Mouse (Mus musculus): ENCODE data around the gene Ckmt2.
A peak's percentile ranks its signal among the peaks of the same experiment; 100 is the strongest.

Ckmt2 gene

DNA sequence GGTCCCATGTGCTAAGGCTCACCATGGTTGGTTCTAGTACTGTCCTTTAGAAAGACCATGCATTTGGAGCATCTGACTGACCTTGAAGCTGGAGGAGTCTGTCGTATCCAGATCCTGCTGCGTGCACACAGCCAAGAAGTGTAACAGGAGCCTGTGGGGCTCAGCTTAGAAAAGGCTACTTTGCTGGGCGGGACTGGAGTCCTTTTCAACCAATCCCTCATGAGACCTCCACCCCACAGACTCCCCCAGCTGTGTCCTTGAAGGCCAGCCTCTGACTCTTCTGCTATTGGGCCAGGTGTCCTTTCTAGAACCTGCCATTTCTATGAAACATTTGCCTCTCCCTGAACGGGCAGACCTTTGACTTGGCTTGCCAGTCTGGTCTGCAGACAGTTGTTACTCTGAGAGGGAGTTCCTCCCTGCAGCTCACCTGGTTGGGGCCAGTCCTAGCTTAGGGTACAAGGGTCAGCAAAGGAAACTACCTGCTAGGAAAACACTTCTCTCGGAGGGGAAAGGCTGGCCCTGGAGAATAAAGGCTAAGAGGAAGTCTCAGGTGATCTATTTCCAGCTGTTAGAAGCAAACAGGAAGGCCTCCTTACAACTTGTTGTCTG lies at the start of gene Ckmt2:
Gene Ckmt2, minus strand, starts transcription at position 145 of the 609 bp plus-strand sequence.
- no peak for DNase-seq (ENCODE audit: low spot score)

DNA sequence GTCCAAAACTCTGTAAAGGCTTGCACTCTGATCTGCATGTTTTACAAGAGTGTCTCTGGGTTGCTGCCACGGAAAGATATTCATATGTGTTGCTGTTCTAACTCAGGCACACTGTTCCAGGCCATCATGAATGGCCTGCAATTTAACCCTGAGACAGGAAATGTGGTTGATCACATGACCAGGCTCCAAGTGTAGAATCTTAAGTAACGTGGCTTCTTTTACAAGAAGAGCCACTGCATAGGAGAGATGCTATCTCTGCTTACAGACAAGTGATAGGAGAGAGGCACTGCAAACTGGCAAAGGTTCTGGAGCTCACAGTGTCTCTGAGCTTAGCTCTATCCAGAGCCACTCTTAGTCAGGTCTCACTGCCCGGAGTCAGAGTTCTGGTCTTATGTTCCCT lies 44.3 kb upstream of the Ckmt2 start:
- no peak for DNase-seq (ENCODE audit: low spot score)

DNA sequence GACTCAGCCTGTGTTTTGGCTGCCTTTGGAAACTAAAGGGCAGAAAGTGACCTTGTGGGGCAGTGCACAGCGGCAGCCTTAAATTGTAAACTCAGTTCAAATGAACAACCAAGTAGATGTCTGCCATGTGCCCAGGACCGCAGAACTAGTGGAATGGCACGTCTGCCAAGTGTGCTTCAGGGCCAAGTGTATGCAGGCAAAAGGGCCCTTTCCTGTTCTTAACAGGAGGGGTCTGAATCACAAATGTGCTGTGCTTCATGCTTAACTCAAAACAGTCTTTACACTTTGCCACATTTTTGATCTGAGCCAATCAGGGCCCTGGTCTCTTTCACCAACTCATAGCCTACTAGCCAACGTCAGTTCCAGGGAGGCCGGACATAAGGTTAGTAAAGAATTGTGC lies 42.1 kb upstream of the Ckmt2 start:
- peak; percentile 12 for DNase-seq (ENCODE audit: low spot score)

DNA sequence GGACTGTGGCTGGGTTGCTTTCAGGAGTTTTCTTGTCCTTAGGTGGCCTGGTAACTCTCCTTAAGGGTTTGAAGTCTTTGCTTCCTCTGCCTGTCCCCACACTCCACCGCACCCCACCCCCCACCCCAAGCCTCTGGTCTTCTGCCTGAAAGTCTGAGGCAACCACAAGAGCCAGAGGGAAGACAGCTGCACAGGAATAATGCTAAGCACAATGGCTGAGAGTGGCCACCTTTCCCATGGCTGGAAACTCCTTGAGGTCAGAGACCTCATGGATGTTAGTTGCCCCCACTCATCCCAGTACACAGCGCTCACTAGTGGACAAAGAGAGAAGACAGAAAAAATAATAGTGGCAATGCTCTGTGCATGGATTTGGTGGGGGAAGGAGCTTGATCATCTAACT lies 41.1 kb upstream of the Ckmt2 start:
- no peak for DNase-seq (ENCODE audit: low spot score)

DNA sequence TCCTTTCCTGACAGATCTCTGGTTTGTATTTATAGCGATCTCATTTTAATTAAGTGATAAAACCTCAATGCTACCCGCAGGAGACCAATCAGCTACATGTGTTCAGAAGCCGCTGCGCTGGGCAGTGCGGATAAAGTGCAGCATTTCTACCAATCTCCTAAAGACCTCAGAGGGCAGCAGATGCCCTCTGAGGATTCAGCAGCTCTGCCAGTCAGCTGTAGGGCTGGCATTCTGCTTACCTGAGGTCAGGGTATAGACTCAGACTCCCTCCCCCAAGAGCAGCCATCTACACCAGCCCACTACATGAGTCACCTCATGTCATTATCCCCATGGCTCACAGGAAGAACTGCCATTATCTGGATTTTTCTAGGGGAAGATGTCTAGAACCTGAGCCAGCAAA lies 39.6 kb upstream of the Ckmt2 start:
- no peak for DNase-seq (ENCODE audit: low spot score)

DNA sequence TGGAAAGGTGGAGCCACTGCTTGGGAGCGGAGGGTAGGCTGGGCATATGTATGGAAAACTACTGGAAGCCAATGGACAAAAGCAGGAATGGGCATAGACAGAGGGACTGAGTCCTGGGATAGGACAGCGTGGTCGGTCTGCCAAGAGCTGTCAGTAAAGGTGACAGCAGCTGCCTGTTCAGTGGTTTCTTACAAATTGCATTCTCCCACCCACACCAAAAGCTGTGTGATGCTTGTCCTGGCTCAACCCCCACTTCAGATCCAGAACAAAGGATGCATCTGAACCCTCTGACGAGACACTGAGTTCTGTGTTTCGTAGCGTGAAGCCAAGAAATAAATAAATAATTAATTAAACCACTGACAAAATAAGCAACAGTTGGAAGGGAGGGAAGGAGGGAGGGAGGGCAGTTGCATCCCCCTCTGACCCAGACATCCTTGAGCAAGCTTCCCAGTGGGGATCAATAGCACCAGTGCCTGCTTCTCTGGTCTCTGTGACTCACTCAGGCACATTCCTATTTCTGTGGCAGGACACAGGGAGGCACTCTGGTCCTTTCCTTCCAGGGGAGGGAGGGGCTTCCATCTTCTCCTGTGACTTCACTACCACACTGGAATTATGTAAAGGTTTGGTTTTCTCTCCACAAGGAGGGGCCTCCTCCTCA lies 39.0 kb upstream of the Ckmt2 start:
- no peak for DNase-seq (ENCODE audit: low spot score)

DNA sequence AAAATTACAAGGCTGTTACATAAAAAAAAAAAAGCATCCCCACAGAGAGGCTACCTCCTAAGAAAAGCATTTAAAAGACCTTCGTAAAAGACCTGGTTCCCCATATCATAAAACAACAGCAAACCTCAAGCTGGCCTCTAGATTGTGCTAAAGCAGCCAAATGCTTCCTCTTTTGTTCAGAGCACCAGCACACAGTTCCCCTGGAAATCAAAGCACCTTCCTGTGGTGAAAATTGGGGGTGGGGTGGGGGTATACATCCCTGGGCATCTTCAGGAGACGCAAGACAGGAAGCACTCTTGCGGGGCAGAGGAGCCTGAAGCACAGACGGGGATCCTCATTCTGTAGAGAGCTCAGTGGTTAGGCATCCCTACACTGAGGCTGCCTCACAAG lies 38.5 kb upstream of the Ckmt2 start:
- DNase-seq (ENCODE audit: low spot score): no peak

DNA sequence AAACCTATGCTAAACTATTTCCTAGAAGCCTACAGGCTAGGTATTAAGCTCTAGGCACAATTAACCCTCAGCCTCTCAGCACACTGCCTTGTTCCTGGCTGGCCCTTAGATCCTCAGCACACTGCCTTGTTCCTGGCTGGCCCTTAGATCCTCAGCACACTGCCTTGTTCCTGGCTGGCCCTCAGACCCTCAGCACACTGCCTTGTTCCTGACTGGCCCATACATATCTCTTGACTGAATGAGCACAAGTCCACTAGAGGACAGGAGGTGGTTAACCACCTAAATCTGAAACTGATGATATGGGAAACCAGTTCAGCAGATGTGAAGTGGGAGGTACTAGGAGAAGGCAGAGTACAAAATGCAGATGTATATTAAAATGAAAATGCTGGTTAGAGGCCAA lies 35.0 kb upstream of the Ckmt2 start:
- DNase-seq (ENCODE audit: low spot score): no peak

DNA sequence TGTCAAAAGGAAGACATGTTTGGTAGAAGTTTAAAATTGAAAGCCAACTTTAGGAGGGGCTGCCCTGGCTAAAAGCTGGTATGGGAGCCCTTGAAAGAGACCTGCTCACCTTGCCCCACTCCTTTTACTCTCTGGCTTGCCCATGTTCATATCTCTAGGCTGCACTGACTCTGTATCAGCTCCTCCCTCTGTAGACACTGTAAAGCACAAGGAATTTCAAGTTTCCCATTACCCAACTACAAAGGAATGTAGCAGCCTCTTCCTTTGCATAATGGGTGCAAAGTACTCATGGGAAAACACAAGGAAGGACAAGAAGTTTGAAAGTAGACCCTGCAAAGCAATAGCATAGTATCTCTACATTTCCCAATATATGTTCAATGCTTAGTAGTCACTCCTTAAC lies 34.5 kb upstream of the Ckmt2 start:
- DNase-seq (ENCODE audit: low spot score): no peak

DNA sequence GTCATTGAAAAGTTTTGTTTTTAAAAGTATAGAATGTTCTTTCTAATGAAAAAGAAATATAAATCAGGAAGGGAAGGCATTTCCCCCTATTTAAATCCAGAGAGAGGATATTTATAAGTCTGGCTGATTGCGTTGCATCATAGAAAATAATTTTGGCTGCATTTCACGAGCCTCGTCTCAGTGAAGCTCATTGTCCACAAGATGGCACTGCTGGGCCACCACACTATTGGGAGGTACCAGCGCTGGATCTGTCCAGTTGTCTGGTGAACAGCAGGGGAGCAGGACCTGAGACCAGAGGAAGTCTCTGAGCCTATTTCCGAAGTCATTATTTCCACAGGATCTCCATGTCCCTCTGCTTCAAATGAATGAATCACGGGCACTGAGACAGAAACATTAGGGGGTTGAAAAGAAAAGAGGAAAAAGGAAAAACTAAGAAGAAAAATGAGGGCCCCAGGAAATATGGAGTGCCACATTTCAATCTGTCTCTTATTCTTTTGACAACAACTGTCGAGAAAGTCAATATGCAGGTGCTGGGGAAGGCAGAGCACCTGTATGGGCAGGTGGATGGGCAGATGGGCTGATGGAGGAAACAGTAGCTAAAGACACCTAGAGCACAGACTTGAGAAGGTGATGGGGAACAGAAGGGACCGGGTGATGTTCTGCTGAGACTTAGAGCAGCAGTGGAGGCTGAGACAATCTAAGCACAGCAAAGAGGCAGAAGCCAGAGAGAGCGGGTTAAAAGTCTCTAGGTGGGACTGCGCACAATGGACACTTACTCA lies 31.7 kb upstream of the Ckmt2 start:
- DNase-seq (ENCODE audit: low spot score): peak; percentile 69

DNA sequence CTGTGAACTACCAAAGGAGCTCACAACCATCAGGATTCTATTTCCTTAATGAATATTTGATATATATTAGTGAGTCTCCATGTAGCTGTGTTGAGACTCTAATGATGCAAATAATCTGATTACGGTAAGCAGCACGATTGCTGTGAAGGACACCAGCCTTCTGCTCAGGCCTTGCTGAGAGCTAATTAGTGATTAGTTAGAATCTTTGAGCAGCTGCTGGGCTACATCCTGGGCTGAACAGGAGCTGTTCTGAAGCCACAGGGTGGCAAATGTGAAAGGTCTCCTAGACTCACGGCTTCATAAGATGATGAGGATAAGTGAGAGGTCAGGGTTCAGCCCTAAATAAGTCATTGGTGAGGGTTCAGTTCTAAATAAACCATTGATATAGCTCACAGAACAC lies 29.7 kb upstream of the Ckmt2 start:
- no peak for DNase-seq (ENCODE audit: low spot score)

DNA sequence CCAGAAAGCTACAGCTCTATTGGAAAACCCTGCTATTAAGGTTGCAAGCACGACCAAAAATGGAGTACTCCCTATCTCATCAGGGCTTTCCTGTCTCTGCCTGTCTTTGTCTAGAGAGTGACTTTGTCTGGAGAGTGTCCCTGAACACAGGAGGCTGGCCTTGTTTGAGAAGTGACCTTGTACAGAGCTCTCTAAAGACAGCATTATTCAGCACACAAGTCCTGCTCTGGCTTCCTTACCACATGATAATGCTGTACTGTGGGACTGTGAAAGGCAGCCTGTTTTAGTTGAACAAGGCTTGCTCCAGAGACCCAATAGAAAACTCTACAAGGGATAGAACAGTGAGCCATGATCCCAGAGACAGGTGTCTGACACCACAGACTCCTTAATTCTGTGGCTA lies 19.8 kb upstream of the Ckmt2 start:
- no peak for DNase-seq (ENCODE audit: low spot score)

DNA sequence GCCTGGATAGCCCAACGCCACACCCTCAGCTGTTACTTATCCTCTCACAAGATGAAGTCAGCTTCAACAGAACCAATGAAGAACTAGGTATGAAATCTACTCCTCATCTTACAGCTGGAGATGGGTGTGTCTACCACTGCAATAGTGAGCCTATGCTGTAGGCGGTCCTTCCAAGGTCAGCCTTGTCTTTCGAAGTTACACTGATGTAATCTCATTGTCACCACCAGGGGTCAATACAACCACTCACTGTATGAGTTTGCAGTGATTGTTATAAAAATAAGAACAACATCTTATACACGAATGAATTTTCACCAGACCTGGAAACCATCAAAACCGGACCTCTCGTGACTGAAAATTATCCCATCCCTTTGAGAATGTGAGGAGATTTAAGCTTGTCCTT lies 16.4 kb upstream of the Ckmt2 start:
- no peak for DNase-seq (ENCODE audit: low spot score)

DNA sequence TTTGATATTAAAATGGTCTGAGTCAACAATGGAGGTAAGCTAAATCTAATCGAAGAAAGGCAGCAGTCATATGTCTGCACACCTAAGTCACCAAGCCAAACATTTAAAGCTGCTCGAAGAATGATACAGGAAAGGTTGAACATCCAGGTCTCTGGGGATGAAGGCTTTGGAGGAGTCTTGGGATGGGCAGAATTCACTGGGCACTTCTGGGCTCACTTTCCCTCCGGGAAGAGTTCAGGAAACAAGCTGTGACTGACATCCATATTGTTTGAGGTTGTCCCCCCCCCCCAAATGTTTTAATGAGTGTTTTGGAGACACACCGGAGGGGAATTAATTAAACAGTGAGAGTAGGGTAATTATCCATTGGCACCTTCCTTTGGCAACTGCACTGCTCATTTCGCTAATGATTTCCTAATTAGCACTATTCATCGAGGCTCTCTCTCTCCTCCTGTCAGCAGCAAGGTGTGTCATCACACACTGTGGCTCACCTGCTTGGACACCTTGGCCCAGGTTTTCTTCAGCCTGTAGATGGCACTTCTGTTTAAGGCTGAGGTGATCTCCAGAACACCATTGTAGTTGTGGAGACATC lies 13.4 kb upstream of the Ckmt2 start:
- DNase-seq (ENCODE audit: low spot score): no peak

DNA sequence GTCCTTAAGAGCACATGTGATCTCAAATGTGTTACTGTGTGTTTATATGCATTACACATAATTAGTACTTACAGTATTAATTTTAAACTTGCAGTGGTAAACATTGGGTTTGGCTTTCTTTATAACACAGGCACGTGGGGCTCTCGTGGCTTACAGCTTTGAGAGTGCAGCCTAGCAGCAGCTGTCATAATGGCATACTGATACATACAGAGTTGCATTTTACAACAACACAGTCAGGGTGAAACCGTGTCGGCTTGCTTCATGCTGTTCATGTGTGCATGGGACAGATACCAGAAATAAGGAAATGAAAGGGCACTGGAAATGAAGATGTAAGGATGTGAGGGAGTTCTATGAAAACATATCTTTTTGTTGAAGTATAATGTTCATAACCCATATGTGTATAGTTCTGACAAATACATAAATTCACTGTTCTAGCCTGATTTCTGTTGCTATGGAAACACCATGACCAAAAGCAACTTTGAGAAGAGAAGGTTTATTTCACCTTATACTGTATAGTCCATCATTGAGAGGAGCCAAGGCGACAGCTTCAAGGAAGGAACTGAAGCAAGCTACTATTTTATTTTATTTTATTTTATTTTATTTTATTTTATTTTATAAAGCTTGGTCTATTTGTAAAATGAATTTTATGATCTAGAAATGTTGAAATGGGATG lies 8.2 kb upstream of the Ckmt2 start:
- DNase-seq (ENCODE audit: low spot score): no peak

DNA sequence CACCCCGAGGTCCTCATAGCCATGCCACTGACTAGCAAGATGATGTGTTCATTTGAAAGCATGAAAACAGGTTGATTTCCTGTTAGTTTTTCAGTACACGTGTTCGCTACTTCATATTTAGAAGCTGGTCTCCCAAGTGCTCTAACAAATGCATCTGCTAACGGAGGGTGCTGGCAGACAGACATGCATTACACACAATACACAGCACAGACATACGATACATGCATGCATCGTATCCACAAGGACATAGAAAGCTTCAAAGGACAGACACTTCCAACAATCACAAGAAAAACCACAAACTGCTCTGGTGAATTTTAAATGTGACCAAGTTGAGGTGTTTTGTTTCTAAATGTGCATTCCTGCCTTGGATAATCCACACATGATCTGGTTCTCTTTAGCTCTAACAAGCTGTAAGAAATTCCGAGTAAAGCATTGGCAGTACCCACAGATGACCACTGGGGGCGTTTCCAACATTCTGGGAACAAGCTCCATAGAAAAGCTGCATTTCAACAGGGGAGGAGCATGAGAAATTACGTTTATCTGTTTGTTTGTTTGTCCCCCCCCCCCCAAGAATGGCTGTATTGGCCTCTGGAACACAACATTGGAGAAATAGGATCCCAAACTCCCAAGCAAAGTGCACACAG lies 5.3 kb upstream of the Ckmt2 start:
- DNase-seq (ENCODE audit: low spot score): no peak

DNA sequence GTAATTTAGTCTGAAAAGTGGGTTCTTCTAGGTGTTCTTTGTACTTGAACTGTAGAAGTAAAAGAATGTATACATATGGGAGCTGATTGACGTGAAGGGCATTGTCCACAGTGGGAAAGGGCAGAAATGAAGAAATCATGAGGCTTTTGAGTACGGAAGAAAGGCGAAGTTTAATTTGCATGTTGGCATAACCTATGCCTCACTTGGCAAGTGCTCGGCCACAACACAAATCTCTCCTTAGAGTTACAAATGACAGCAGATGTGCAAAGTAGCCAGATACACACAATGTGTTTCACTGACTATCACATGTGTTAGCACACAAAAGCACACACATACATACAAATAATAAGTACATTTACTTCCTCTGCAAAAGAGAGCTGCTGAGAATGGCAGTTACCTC lies 3.6 kb upstream of the Ckmt2 start:
- no peak for DNase-seq (ENCODE audit: low spot score)

DNA sequence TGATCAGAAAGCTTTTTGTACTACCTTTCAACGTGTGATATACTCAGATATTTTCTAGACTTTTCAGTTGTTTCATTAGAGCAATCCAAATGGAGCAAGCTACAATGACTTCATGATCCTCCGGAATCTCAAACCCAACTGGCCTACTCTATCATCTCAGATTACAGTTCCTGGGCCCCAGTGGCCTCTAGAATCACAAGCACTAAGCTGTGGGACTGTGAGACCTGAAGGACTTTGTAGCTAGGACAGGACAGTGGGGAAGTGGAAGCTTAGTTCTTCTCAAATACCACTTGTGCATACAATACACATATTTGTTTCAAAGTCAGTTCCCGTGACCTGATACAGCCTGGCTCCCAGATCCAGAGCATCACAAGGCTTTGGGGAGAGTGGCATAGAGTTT lies 1.3 kb upstream of the Ckmt2 start:
- DNase-seq (ENCODE audit: low spot score): no peak

DNA sequence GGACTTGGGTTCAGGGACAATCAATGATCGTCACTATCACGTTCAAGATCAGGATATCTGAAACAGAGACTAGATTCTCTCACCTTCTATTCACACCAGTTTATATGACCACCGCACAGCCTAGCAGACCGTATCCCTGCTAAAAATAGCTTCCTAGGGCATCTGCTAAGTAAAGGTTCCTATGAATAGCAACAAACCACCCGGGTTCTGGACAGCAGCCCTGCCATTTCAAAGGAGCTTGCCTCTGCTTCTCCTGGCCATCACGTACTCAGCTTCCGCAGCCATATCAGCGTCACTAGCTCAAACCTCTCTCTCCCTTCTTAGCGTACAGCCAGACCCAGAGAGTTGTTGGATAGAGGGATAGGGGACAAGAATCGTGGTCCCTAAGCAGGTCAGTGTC lies 665 bp upstream of the Ckmt2 start:
- no peak for DNase-seq (ENCODE audit: low spot score)

DNA sequence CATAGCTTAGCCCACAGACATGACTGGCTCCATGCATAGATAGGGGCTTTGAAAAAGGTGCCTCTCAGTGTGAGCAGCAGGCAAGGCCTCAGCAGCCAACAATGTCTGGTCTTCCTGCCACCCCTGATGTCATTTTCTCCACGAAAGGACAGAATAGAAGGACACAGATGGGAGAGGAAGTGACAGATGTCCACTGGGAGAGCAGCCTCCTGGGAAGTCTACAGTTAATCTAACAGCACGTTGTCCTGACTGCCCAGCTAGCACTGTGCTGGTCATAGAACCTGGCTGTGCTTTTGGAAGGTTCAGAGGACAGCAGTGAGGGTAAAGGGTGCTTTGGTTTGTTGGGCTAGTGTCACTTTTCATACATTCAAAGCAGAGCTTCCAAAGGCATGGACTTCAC lies 1.1 kb downstream of the Ckmt2 start:
- no peak for DNase-seq (ENCODE audit: low spot score)

DNA sequence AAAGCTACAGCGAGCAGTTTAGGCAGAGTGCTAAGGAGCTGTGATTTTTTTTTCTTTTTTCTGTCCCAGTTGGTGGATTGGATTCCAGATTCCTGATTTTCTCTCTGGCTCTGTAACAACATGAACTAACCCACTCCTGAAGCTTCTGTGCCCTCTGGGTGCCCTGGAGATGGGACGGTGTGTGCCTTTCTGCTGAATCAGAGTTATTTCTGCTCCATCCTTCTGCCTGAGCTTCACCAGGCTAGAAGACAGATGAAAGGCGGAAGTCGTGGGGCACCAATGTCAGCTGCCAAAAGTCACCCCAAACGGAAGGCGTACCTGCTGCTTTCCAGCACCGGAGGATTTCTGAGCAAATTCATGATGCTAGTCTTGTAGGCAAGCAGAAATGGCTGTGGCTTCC lies 2.1 kb downstream of the Ckmt2 start:
- DNase-seq (ENCODE audit: low spot score): no peak

DNA sequence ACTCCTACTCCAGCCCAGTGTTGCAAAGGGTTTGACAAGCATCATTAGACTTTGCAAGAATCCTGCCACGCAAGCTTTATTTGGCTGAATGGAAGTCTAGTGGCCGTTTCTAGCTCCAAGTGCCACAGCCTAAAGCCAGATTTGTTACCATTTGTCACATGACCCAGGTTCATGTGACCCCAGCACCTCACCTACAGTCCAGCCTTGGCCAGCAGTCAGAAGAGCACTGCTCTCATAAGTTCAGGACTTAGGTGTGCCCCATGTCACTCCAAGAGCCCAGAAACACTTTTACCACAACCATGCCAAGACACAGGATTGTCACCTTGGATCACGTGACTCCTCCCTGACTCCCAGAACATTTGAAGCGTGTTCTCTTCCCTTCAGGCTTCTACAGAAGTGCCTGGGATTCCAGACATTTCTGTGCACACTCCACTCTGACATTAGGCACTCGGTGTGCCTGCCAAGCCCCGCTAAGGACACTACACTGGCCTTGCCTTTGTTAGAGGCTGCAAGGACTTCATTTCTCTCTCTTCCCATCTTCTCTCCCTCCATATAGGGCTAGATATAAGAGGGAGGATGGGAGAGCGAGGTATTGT lies 2.9 kb downstream of the Ckmt2 start:
- no peak for DNase-seq (ENCODE audit: low spot score)

All from ovary, postnatal 36 days (tissue).